Mouse (Mus musculus) lung, postnatal 25 days (tissue): ENCODE measurements at regions not wholly inside any gene's neighbourhood (a gene's known extent, or its start where the extent isn't known, plus 50 kb on each side); places are given as distances from the start of the nearest gene placed in this dataset.

Source experiments
- DNase-seq: peaks from one replicate; pipeline ENCODE4 v3.0.0; 2022; ENCODE audit warnings: low spot score

GRCm38 (mm10) chr3:63638572-63638971, 154.9 kb upstream of the Gm34302 start:
- DNase-seq, result no peak

- DNase-seq, result no peak
Observed at GRCm38 (mm10) chr3:63637913-63638312, 154.2 kb upstream of the Gm34302 start.

GRCm38 (mm10) chr3:63627724-63628123, 144.0 kb upstream of the Gm34302 start:
- no peak for DNase-seq

- DNase-seq, result no peak
Observed at GRCm38 (mm10) chr3:63616127-63616526, 132.4 kb upstream of the Gm34302 start.

GRCm38 (mm10) chr3:63613652-63614051, 130.0 kb upstream of the Gm34302 start:
- no peak for DNase-seq

- DNase-seq, result no peak
Observed at GRCm38 (mm10) chr3:63612767-63613363, 129.2 kb upstream of the Gm34302 start.

GRCm38 (mm10) chr3:63610113-63610919, 126.6 kb upstream of the Gm34302 start:
- DNase-seq, result no peak

GRCm38 (mm10) chr3:63609454-63610112, 125.9 kb upstream of the Gm34302 start:
- DNase-seq, result peak; percentile 9

- no peak for DNase-seq
Observed at GRCm38 (mm10) chr3:63582717-63583696, 99.3 kb upstream of the Gm34302 start.

- DNase-seq, result no peak
Observed at GRCm38 (mm10) chr3:63582180-63582579, 98.5 kb upstream of the Gm34302 start.

- peak; percentile 50 for DNase-seq
Observed at GRCm38 (mm10) chr3:63570607-63571353, 87.1 kb upstream of the Gm34302 start.

GRCm38 (mm10) chr3:63570082-63570481, 86.4 kb upstream of the Gm34302 start:
- DNase-seq, result no peak

GRCm38 (mm10) chr3:63569004-63569596, 85.4 kb upstream of the Gm34302 start:
- no peak for DNase-seq

GRCm38 (mm10) chr3:63567726-63568125, 84.0 kb upstream of the Gm34302 start:
- no peak for DNase-seq

GRCm38 (mm10) chr3:63563057-63563456, 79.4 kb upstream of the Gm34302 start:
- no peak for DNase-seq

GRCm38 (mm10) chr3:63562532-63562931, 78.9 kb upstream of the Gm34302 start:
- DNase-seq, result no peak

GRCm38 (mm10) chr3:63560745-63561151, 77.1 kb upstream of the Gm34302 start:
- no peak for DNase-seq

- DNase-seq, result no peak
Observed at GRCm38 (mm10) chr3:63556741-63557140, 73.1 kb upstream of the Gm34302 start.

- DNase-seq, result peak; percentile 24
Observed at GRCm38 (mm10) chr3:63554872-63555271, 71.2 kb upstream of the Gm34302 start.

GRCm38 (mm10) chr3:63553426-63553825, 69.7 kb upstream of the Gm34302 start:
- DNase-seq, result no peak

GRCm38 (mm10) chr3:63551661-63552060, 68.0 kb upstream of the Gm34302 start:
- no peak for DNase-seq
